Mouse (Mus musculus): ENCODE measurements around the gene Mllt1. TPM values are rescaled to one million over a fixed set of nuclear protein-coding genes. Genes with fewer than 3 reads are reported as not detected.

The Mllt1 gene
- total RNA-seq, 2 experiments from 2014 or later = 68.7 to 72.0 TPM

Other genes with a start within 250 kb of the Mllt1 start
- gene Ndufa11, start 217.6 kb downstream of the Mllt1 start, total RNA-seq (2021) = 100 to 1,000 TPM; 262 to 265 TPM
- gene Vmac, start 217.4 kb downstream of the Mllt1 start, total RNA-seq (2021) = 10 to 100 TPM in 1 of 2 experiments, 1 to 10 TPM in 1; 9.7 to 12.5 TPM
- gene Nrtn, start 177.9 kb downstream of the Mllt1 start, total RNA-seq (2021) = 1 to 10 TPM; 1.6 to 2.3 TPM
- gene Dus3l, start 170.7 kb downstream of the Mllt1 start, total RNA-seq (2021) = 10 to 100 TPM; 66.7 to 72.0 TPM
- gene Prr22, start 165.2 kb downstream of the Mllt1 start, total RNA-seq (2021) = under 1 TPM; 0.27 to 0.71 TPM
- gene Rfx2, start 104.4 kb downstream of the Mllt1 start, total RNA-seq (2021) = 1 to 10 TPM; 4.1 to 4.4 TPM
- gene Acsbg2, start 61.0 kb downstream of the Mllt1 start, total RNA-seq (2021) = not detected
- under 1 TPM; 0.11 to 0.39 TPM for gene 1700061G19Rik, start 59.9 kb downstream of the Mllt1 start, total RNA-seq (2021)
- not detected for gene Acer1, start 46.7 kb upstream of the Mllt1 start, total RNA-seq (2021)
- gene Clpp, start 54.9 kb upstream of the Mllt1 start, total RNA-seq (2021) = 10 to 100 TPM; 55.7 to 56.0 TPM
- 10 to 100 TPM; 27.8 to 34.0 TPM for gene Alkbh7, start 61.9 kb upstream of the Mllt1 start, total RNA-seq (2021)
- gene Pspn, start 64.6 kb upstream of the Mllt1 start, total RNA-seq (2021) = not detected
- 10 to 100 TPM; 45.0 to 47.4 TPM for gene Gtf2f1, start 75.9 kb upstream of the Mllt1 start, total RNA-seq (2021)
- under 1 TPM in 1 of 2 experiments, not detected in 1; 0.41 TPM for gene Gm17949, start 76.1 kb upstream of the Mllt1 start, total RNA-seq (2021)
- 100 to 1,000 TPM; 105 to 116 TPM for gene Khsrp, start 96.1 kb upstream of the Mllt1 start, total RNA-seq (2021)
- gene Slc25a41, start 106.2 kb upstream of the Mllt1 start, total RNA-seq (2021) = not detected
- 1 to 10 TPM in 1 of 2 experiments, under 1 TPM in 1; 0.45 to 1.1 TPM for gene Crb3, start 123.7 kb upstream of the Mllt1 start, total RNA-seq (2021)
- 100 to 1,000 TPM; 308 to 317 TPM for gene Slc25a23, start 124.4 kb upstream of the Mllt1 start, total RNA-seq (2021)
- 1 to 10 TPM; 1.2 to 1.9 TPM for gene Dennd1c, start 143.1 kb upstream of the Mllt1 start, total RNA-seq (2021)
- gene Tubb4a, start 152.4 kb upstream of the Mllt1 start, total RNA-seq (2021) = 100 to 1,000 TPM; 487 to 549 TPM
- gene Tnfsf9, start 169.9 kb upstream of the Mllt1 start, total RNA-seq (2021) = 1 to 10 TPM in 1 of 2 experiments, under 1 TPM in 1; 0.75 to 1.0 TPM
- under 1 TPM in 1 of 2 experiments, not detected in 1; 0.42 TPM for gene Cd70, start 214.4 kb upstream of the Mllt1 start, total RNA-seq (2021)